Comparison of ENCODE assay signal across 8 mouse cellular contexts in genomic region chr4:33923761-33924233, GRCm38 (mm10). TPM values are rescaled to one million over a fixed set of nuclear protein-coding genes. Genes with fewer than 3 reads are reported as not detected.
A peak's percentile ranks its signal among the peaks of the same experiment; 100 is the strongest.
DNase-seq lines count a peak whose midpoint lies in the region; ATAC-seq and TF ChIP-seq lines count a peak whose summit lies in the region.

No protein-coding gene starts in this region.

- no peaks in the 10 kb centered on the region for H3K36me3 ChIP-seq in erythroblast, embryonic 14.5 days (ENCODE audit: control insufficient read depth)
- no peaks in the 10 kb centered on the region for H3K36me3 ChIP-seq in megakaryocyte, embryonic 14.5 days (replicated peaks; ENCODE audit: low read length)
- no peaks in the 10 kb centered on the region for H3K36me3 ChIP-seq in heart, postnatal 0 days (replicated peaks; ENCODE audit: control insufficient read depth, insufficient read depth, low read length)
- H3K36me3 ChIP-seq in limb, embryonic 14.5 days (ENCODE audit: control insufficient read depth, insufficient read depth, low read length): no peaks in the 10 kb centered on the region

- no peak overlapping the region for H3K27ac ChIP-seq in heart, postnatal 0 days (ENCODE audit: low read depth)
- H3K27ac ChIP-seq in limb, embryonic 14.5 days (replicated peaks; ENCODE audit: low read depth, low read length): peak overlapping the region; percentile 65; the same call in 1 of the 2 replicates

- TF ChIP-seq POLR2A in limb, embryonic 14.5 days (IDR thresholded peaks at IDR 0.05; ENCODE audit: borderline replicate concordance, extremely low read depth, insufficient read depth, insufficient read length): no peak

- peaks cover 50% of the 10 kb centered on the region for H3K27me3 ChIP-seq in erythroblast, embryonic 14.5 days (ENCODE audit: control insufficient read depth)
- peaks cover 51% of the 10 kb centered on the region for H3K27me3 ChIP-seq in megakaryocyte, embryonic 14.5 days (replicated peaks)
- H3K27me3 ChIP-seq in heart, postnatal 0 days (ENCODE audit: control insufficient read depth, insufficient read depth, low read length): peaks cover 66% of the 10 kb centered on the region
- H3K27me3 ChIP-seq in limb, embryonic 14.5 days (ENCODE audit: control insufficient read depth, insufficient read depth, low read length): peaks cover 10% of the 10 kb centered on the region

- no peak overlapping the region for H3K9ac ChIP-seq in heart, postnatal 0 days (replicated peaks; ENCODE audit: low read depth, low read length)
- peak overlapping the region; percentile 75 for H3K9ac ChIP-seq in limb, embryonic 14.5 days (ENCODE audit: low read depth, low read length, severe bottlenecking)

- no peak for TF ChIP-seq CTCF in heart, postnatal 0 days (IDR thresholded peaks at IDR 0.05; ENCODE audit: low read depth)

- no peak for DNase-seq in heart, postnatal 0 days (ENCODE audit: low spot score)
- DNase-seq in limb, embryonic 14.5 days (ENCODE audit: low spot score): no peak
- peak; percentile 17 for DNase-seq in ovary, postnatal 14 days (ENCODE audit: low spot score)
- DNase-seq in urinary bladder, postnatal 10 days (ENCODE audit: low spot score): no peak

- H3K4me1 ChIP-seq in erythroblast, embryonic 14.5 days (ENCODE audit: control insufficient read depth): no peaks in the 10 kb centered on the region
- H3K4me1 ChIP-seq in megakaryocyte, embryonic 14.5 days: peaks cover 26% of the 10 kb centered on the region
- no peaks in the 10 kb centered on the region for H3K4me1 ChIP-seq in heart, postnatal 0 days (ENCODE audit: control insufficient read depth, insufficient read depth)
- no peaks in the 10 kb centered on the region for H3K4me1 ChIP-seq in limb, embryonic 14.5 days (ENCODE audit: control insufficient read depth, insufficient read depth, low read length)

- ATAC-seq in erythroblast, adult 5-6 weeks (replicated peaks; ENCODE audit: low FRiP score, poor library complexity, severe bottlenecking): no peak
- no peak for ATAC-seq in megakaryocyte, adult 5-6 weeks (ENCODE audit: poor library complexity, severe bottlenecking)
- no peak for ATAC-seq in heart, postnatal 0 days (ENCODE audit: insufficient read depth, low read depth)
- peak; percentile 53; the same call in 1 of the 2 replicates for ATAC-seq in limb, embryonic 14.5 days (ENCODE audit: low FRiP score, low read depth)

- H3K4me2 ChIP-seq in heart, postnatal 0 days (ENCODE audit: low read depth, low read length): peak overlapping the region; percentile 85
- H3K4me2 ChIP-seq in limb, embryonic 14.5 days (replicated peaks; ENCODE audit: low read depth, low read length, severe bottlenecking): peak overlapping the region; percentile 97

- no peaks in the 10 kb centered on the region for H3K9me3 ChIP-seq in erythroblast, embryonic 14.5 days (ENCODE audit: control insufficient read depth, low read length)
- H3K9me3 ChIP-seq in megakaryocyte, embryonic 14.5 days: no peaks in the 10 kb centered on the region
- H3K9me3 ChIP-seq in heart, postnatal 0 days (replicated peaks; ENCODE audit: control insufficient read depth, low read length): no peaks in the 10 kb centered on the region
- no peaks in the 10 kb centered on the region for H3K9me3 ChIP-seq in limb, embryonic 14.5 days (ENCODE audit: control insufficient read depth, low read length)

- TF ChIP-seq EP300 in heart, postnatal 0 days (IDR thresholded peaks at IDR 0.05; ENCODE audit: low read depth): no peak

- peak overlapping the region; percentile 27 for H3K4me3 ChIP-seq in erythroblast, embryonic 14.5 days (replicated peaks)
- H3K4me3 ChIP-seq in megakaryocyte, embryonic 14.5 days (replicated peaks): peak overlapping the region; percentile 93
- H3K4me3 ChIP-seq in heart, postnatal 0 days (ENCODE audit: low read depth, low read length): peak overlapping the region; percentile 55
- H3K4me3 ChIP-seq in limb, embryonic 14.5 days (replicated peaks; ENCODE audit: low read length): peak overlapping the region; percentile 65

- under 1% methylated on average over 34 of the region's 55 CpGs for WGBS in heart, postnatal 0 days
- 6% methylated on average over 33 of the region's 55 CpGs for WGBS in limb, embryonic 14.5 days

RNA-seq across cellular contexts. Expression of gene Cnr1, which starts 0.6 kb away (rescaled TPM):
- not detected in 2 replicates for polyA plus RNA-seq in erythroblast, embryonic 14.5 days (2012)
- total RNA-seq in erythroblast, adult 5-6 weeks (2015; ENCODE audit: low replicate concordance): not detected in 2 replicates
- total RNA-seq in erythroblast, adult 5-6 weeks (2017; ENCODE audit: low replicate concordance): not detected in 2 replicates
- polyA plus RNA-seq in megakaryocyte, embryonic 14.5 days (2012; ENCODE audit: insufficient read depth, low replicate concordance): 0.03 TPM in 1 of 2 replicates, not detected in the other
- not detected in 2 replicates for total RNA-seq in megakaryocyte, adult 5-6 weeks (2015)
- not detected in 2 replicates for total RNA-seq in megakaryocyte, adult 5-6 weeks (2017)
- 0.39 TPM in 1 of 2 replicates, not detected in the other for total RNA-seq in heart, postnatal 0 days (2014; rRNA removed; ENCODE audit: low replicate concordance)
- 0.05 TPM in 1 of 2 replicates, not detected in the other for polyA plus RNA-seq in heart, postnatal 0 days (2015; fragmentation: Nextera tagmentation; extraction: Ambion mirVana)
- 5.3 and 5.7 TPM in 2 replicates for polyA plus RNA-seq in limb, embryonic 14.5 days (2012; rRNA removed)
- 3.4 and 4.2 TPM in 2 replicates for polyA plus RNA-seq in limb, embryonic 14.5 days (2014; fragmentation: Nextera tagmentation; extraction: Ambion mirVana)

Comparison
In these comparisons a context has a peak if more than half of its experiments do, and no peak if none do; other contexts are left out.
1. H3K4me3 ChIP-seq: peak in every context shown above with its lines; median percentile 93 in megakaryocyte, embryonic 14.5 days; 65 in limb, embryonic 14.5 days; 55 in heart, postnatal 0 days; 27 in erythroblast, embryonic 14.5 days.